Mouse (Mus musculus) thymus, adult 2 months (tissue): Measurements from ENCODE around the gene Trmt13.

ENCODE experiments used
- CTCF ChIP-seq: fragments of 200-500 bp; IDR thresholded peaks from 2 replicates; pipeline ENCODE4 v1.5.1; 2012; ENCODE audit warnings: mild to moderate bottlenecking, control low read depth, low read length, moderate library complexity, borderline replicate concordance; ENCODE audit not compliant: control insufficient read depth, poor library complexity, insufficient read depth; ENCODE audit errors: extremely low read depth
- POLR2A ChIP-seq: fragments of 200-500 bp; IDR thresholded peaks from 2 replicates; pipeline ENCODE4 v1.6.1; 2012; ENCODE audit warnings: mild to moderate bottlenecking, low read length, control low read depth, moderate library complexity; ENCODE audit not compliant: control insufficient read depth, poor library complexity, insufficient read depth; ENCODE audit errors: extremely low read depth

GRCm38 (mm10) chr3:116562408-116563094, 51.8 kb downstream of the Trmt13 start, which contains the start of gene Lrrc39:
- no peak for TF ChIP-seq CTCF
- no peak for TF ChIP-seq POLR2A
